Mouse (Mus musculus) thymus, postnatal 0 days (tissue): Measurements from ENCODE around the gene Reps2. TPM values are rescaled to one million over a fixed set of nuclear protein-coding genes. Genes with fewer than 3 reads are reported as not detected.

Experiments used
- DNase-seq: peaks from one replicate; pipeline ENCODE4 v3.0.0-alpha.2; 2015; ENCODE audit warnings: low spot score
- polyA plus RNA-seq: library from polyadenylated mRNA; unstranded; fragments of >200 nt; fragmentation: Nextera tagmentation; extraction: Ambion mirVana; gene quantifications from 2 replicates; pipeline ENCODE4 v1.2.1, GENCODE M21; 2015

The Reps2 gene
- polyA plus RNA-seq, 1 experiment from 2014 or later = 0.05 TPM

GRCm38 (mm10) chrX:162500962-162501361 lies 142.5 kb downstream of the Reps2 start:
- DNase-seq = no peak

- DNase-seq = no peak
Observed at GRCm38 (mm10) chrX:162496485-162496884, 147.0 kb downstream of the Reps2 start.

GRCm38 (mm10) chrX:162488630-162489029 lies 154.8 kb downstream of the Reps2 start:
- no peak for DNase-seq

- no peak for DNase-seq
Observed at GRCm38 (mm10) chrX:162487734-162488133, 155.7 kb downstream of the Reps2 start.

- DNase-seq = no peak
Observed at GRCm38 (mm10) chrX:162470213-162470612, 173.2 kb downstream of the Reps2 start.

- no peak for DNase-seq
Observed at GRCm38 (mm10) chrX:162462156-162462555, 181.3 kb downstream of the Reps2 start.

- DNase-seq = no peak
Observed at GRCm38 (mm10) chrX:162456445-162456844, 187.0 kb downstream of the Reps2 start.

- DNase-seq = no peak
Observed at GRCm38 (mm10) chrX:162455364-162455763, 188.1 kb downstream of the Reps2 start.

GRCm38 (mm10) chrX:162453821-162454402 lies 189.5 kb downstream of the Reps2 start:
- no peak for DNase-seq

GRCm38 (mm10) chrX:162452642-162453041 lies 190.8 kb downstream of the Reps2 start:
- no peak for DNase-seq

GRCm38 (mm10) chrX:162447974-162448373 lies 195.5 kb downstream of the Reps2 start:
- no peak for DNase-seq

- DNase-seq = no peak
Observed at GRCm38 (mm10) chrX:162446678-162447318, 196.7 kb downstream of the Reps2 start.

- no peak for DNase-seq
Observed at GRCm38 (mm10) chrX:162443387-162443786, 200.1 kb downstream of the Reps2 start.

- no peak for DNase-seq
Observed at GRCm38 (mm10) chrX:162442970-162443369, 200.5 kb downstream of the Reps2 start.

- no peak for DNase-seq
Observed at GRCm38 (mm10) chrX:162432776-162433543, 210.5 kb downstream of the Reps2 start.

- DNase-seq = no peak
Observed at GRCm38 (mm10) chrX:162427698-162428097, 215.8 kb downstream of the Reps2 start.

GRCm38 (mm10) chrX:162419431-162419830 lies 224.0 kb downstream of the Reps2 start:
- DNase-seq = no peak

GRCm38 (mm10) chrX:162413124-162413523 lies 230.3 kb downstream of the Reps2 start:
- no peak for DNase-seq

- no peak for DNase-seq
Observed at GRCm38 (mm10) chrX:162407291-162407690, 236.2 kb downstream of the Reps2 start.

GRCm38 (mm10) chrX:162402487-162402886 lies 241.0 kb downstream of the Reps2 start:
- DNase-seq = no peak

GRCm38 (mm10) chrX:162380730-162381129 lies 262.7 kb downstream of the Reps2 start:
- no peak for DNase-seq

- no peak for DNase-seq
Observed at GRCm38 (mm10) chrX:162363206-162363605, 280.2 kb downstream of the Reps2 start.
